Mouse (Mus musculus): Measurements from ENCODE around the gene Cntnap5b. TPM values are rescaled to one million over a fixed set of nuclear protein-coding genes. Genes with fewer than 3 reads are reported as not detected.
"Not testable (repeated sequence)": the region's sequence is repeated elsewhere in the genome, so short reads cannot be mapped to it uniquely, and the experiment has no call there.

Cntnap5b gene
- total RNA-seq (2021), result under 1 TPM; 0.17 to 0.31 TPM

- no peak for DNase-seq
- intact Hi-C loops (cut with DNase I), result no loop called here
Observed at GRCm38 (mm10) chr1:99772614-99773013, at the start of gene Cntnap5b. Cntnap5b (plus strand) TSS chr1:99772765.

- DNase-seq, result no peak
- intact Hi-C loops (cut with DNase I), result no loop called here
Observed at GRCm38 (mm10) chr1:99759996-99760395, 12.6 kb upstream of the Cntnap5b start.

- DNase-seq, result peak; percentile 52 to 64
- intact Hi-C loops (cut with DNase I), result no loop called here
Observed at GRCm38 (mm10) chr1:99772183-99772582, 382 bp upstream of the Cntnap5b start.

- intact Hi-C loops (cut with DNase I), result no loop called here
- peak; percentile 16 to 24 for DNase-seq
Observed at GRCm38 (mm10) chr1:99774144-99774543, 1.6 kb downstream of the Cntnap5b start.

- intact Hi-C loops (cut with DNase I), result no loop called here
- no peak for DNase-seq
Observed at GRCm38 (mm10) chr1:99813334-99814110, 41.0 kb downstream of the Cntnap5b start.

GRCm38 (mm10) chr1:99872344-99872743 lies 99.8 kb downstream of the Cntnap5b start:
- intact Hi-C loops (cut with DNase I), result no loop called here

GRCm38 (mm10) chr1:99907774-99908173 lies 135.2 kb downstream of the Cntnap5b start:
- DNase-seq, result no peak
- intact Hi-C loops (cut with DNase I), result no loop called here

More at GRCm38 (mm10) chr1:99872344-99872743, 99.8 kb downstream of the Cntnap5b start:
- no peak for DNase-seq

GRCm38 (mm10) chr1:99943515-99943914 lies 170.9 kb downstream of the Cntnap5b start:
- intact Hi-C loops (cut with DNase I), result no loop called here
- DNase-seq, result no peak

- intact Hi-C loops (cut with DNase I), result no loop called here
- DNase-seq, result no peak
Observed at GRCm38 (mm10) chr1:99959428-99959987, 186.9 kb downstream of the Cntnap5b start.

- no peak for DNase-seq
- intact Hi-C loops (cut with DNase I), result no loop called here
Observed at GRCm38 (mm10) chr1:99967300-99968089, 194.9 kb downstream of the Cntnap5b start.

GRCm38 (mm10) chr1:99970184-99971086 lies 197.9 kb downstream of the Cntnap5b start:
- intact Hi-C loops (cut with DNase I), result no loop called here
- DNase-seq, result no peak

GRCm38 (mm10) chr1:100001226-100001625 lies 228.7 kb downstream of the Cntnap5b start:
- intact Hi-C loops (cut with DNase I); DNase-seq: not testable (repeated sequence)

- intact Hi-C loops (cut with DNase I), result no loop called here
- DNase-seq, result no peak
Observed at GRCm38 (mm10) chr1:100006021-100006745, 233.6 kb downstream of the Cntnap5b start.

GRCm38 (mm10) chr1:100041808-100042207 lies 269.2 kb downstream of the Cntnap5b start:
- intact Hi-C loops (cut with DNase I), result no loop called here
- DNase-seq, result no peak

- DNase-seq, result no peak
- intact Hi-C loops (cut with DNase I), result no loop called here
Observed at GRCm38 (mm10) chr1:100079812-100080211, 307.2 kb downstream of the Cntnap5b start.

- DNase-seq, result no peak
- intact Hi-C loops (cut with DNase I), result no loop called here
Observed at GRCm38 (mm10) chr1:100100516-100100915, 328.0 kb downstream of the Cntnap5b start.

- intact Hi-C loops (cut with DNase I), result no loop called here
- DNase-seq, result no peak
Observed at GRCm38 (mm10) chr1:100101017-100101416, 328.5 kb downstream of the Cntnap5b start.

- DNase-seq, result no peak
- intact Hi-C loops (cut with DNase I), result no loop called here
Observed at GRCm38 (mm10) chr1:100104343-100104742, 331.8 kb downstream of the Cntnap5b start.

- intact Hi-C loops (cut with DNase I), result no loop called here
- no peak for DNase-seq
Observed at GRCm38 (mm10) chr1:100122410-100122935, 349.9 kb downstream of the Cntnap5b start.
